Mouse (Mus musculus): ENCODE results near the gene Atxn1.

GRCm38 (mm10) chr13:45859081-45859709 is 105.6 kb downstream of the Atxn1 start:
- TF ChIP-seq CTCF (IDR thresholded peaks at IDR 0.05; ENCODE audit: low read depth, low read length) (no peak), TAL1 (conservative IDR thresholded peaks at IDR 0.05; ENCODE audit: low read depth, low read length) (peak; percentile 57), GATA1 (IDR thresholded peaks at IDR 0.05; ENCODE audit: borderline replicate concordance, low read length) (no peak), GATA2 (IDR thresholded peaks at IDR 0.05; ENCODE audit: borderline replicate concordance, low read depth, low read length) (no peak)
